Mouse (Mus musculus) olfactory bulb, adult 2 months (tissue): ENCODE measurements at regions not wholly inside any gene's neighbourhood (a gene's known extent, or its start where the extent isn't known, plus 50 kb on each side); places are given as distances from the start of the nearest gene placed in this dataset.

ENCODE experiments used
- H3K27ac ChIP-seq: fragments of 200-500 bp; 2 replicates; pipeline ENCODE4 v1.5.1; 2012; ENCODE audit warnings: low read depth, low read length; ENCODE audit not compliant: insufficient read depth
- H3K4me1 ChIP-seq: fragments of 200-500 bp; 2 replicates; pipeline ENCODE4 v1.6.1; 2012; ENCODE audit warnings: low read length; ENCODE audit not compliant: control insufficient read depth, insufficient read depth
- H3K4me3 ChIP-seq: fragments of 200-500 bp; 2 replicates; pipeline ENCODE4 v1.5.1; 2012; ENCODE audit warnings: mild to moderate bottlenecking, low read depth, low read length, moderate library complexity; ENCODE audit not compliant: insufficient read depth
- CTCF ChIP-seq: fragments of 200-500 bp; IDR thresholded peaks from 2 replicates; pipeline ENCODE4 v1.5.1; 2012; ENCODE audit warnings: low read depth, mild to moderate bottlenecking, low read length, moderate library complexity; ENCODE audit not compliant: insufficient read depth
- POLR2A ChIP-seq: fragments of 200-500 bp; IDR thresholded peaks from 2 replicates; pipeline ENCODE4 v1.6.1; 2012; ENCODE audit warnings: mild to moderate bottlenecking, low read depth, low read length, moderate library complexity; ENCODE audit not compliant: insufficient read depth
- WGBS: fragments of 180-500 bp; shearing (Covaris S2); methylation state at CpG from one replicate; pipeline ENCODE4 v1.1.7; 2018; 5-methylcytosine and 5-hydroxymethylcytosine counted together

DNA sequence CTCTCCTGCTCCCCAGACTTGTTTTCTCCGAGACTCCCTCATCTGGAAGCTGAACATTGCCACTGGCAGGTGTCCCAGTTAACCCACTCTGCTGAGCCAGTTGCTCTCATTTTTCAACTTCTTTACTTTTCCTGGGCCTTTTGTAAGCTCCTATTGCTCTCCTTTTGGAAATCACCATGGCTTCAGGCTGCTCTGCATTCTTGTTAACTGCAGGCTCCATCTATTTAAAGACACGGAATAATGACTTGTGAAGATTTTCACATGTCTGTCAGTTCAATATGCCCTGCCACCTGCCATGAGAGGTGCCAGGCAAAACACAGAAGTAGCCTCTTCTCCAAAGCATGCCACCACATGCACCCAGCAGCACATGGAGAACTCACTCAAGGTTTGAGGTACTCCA lies 1009.9 kb downstream of the Car8 start:
- 53% methylated on average over 2 of the region's 2 CpGs for WGBS
- TF ChIP-seq CTCF, result no peak
- no peak for TF ChIP-seq POLR2A
- no peak overlapping the region for H3K27ac ChIP-seq

GRCm38 (mm10) chr4:7222922-7223321 lies 1015.9 kb downstream of the Car8 start:
- WGBS, result 98% methylated on average over 3 of the region's 3 CpGs
- no peak for TF ChIP-seq POLR2A
- TF ChIP-seq CTCF, result no peak
- Histone ChIP-seq H3K4me3 (no peak overlapping the region), H3K27ac (no peak overlapping the region), H3K4me1 (no peaks in the 10 kb centered on the region)

More for the DNA sequence above, 1009.9 kb downstream of the Car8 start:
- H3K4me3 ChIP-seq, result no peak overlapping the region
- no peaks in the 10 kb centered on the region for H3K4me1 ChIP-seq

- H3K4me3 ChIP-seq, result no peak overlapping the region
- TF ChIP-seq CTCF (no peak), POLR2A (no peak)
- no peaks in the 10 kb centered on the region for H3K4me1 ChIP-seq
- no peak overlapping the region for H3K27ac ChIP-seq
These were observed 1018.4 kb downstream of the Car8 start for GRCm38 (mm10) chr4:7220426-7220825.

DNA sequence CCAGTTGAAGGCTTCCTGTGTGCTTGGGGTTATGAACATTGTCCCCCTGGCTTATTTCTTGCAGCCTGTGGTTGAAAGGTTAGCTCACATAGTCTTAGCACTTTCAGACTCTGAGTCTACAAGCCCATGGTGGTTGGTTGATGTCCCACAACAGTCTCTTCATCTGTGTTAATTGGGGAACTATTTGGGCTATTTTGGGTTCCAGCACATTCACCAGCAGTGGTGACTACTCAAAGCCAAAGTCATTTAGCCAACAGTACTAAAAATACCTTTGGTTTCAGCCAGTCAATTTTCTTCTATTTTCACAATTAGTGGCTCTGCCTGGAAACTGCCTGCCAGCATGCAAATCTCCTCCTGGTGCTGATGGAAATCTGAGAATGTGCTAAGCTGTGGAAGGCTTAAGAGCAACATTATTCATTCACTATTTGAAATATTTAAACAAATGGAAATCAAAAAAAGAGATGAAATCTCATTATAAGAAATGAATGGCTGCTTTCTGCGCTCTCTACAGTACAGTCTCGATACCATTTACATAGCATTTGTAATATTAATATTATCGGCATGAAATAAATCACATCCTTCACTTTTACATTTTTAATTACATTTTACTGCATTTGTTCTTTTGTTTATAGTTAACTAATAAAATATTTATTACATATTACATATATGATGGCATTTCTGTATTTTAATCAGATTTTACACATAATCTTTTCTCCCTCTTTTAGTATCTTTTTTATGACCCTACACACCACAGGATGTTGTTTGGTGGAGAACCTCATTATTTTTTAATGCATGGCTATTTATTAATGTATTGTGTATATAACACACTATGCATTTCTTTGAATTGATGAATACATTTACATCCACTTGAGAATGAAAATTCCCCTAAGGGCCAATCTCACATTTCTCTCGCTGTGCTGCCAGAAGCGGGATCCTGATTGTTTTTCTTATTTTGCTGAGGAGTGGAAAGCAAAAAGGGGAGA lies 1023.5 kb downstream of the Car8 start:
- Histone ChIP-seq H3K27ac (no peak overlapping the region), H3K4me1 (no peaks in the 10 kb centered on the region), H3K4me3 (no peak overlapping the region)
- TF ChIP-seq POLR2A (no peak), CTCF (no peak)
- WGBS, result 97% methylated on average over 5 of the region's 5 CpGs

DNA sequence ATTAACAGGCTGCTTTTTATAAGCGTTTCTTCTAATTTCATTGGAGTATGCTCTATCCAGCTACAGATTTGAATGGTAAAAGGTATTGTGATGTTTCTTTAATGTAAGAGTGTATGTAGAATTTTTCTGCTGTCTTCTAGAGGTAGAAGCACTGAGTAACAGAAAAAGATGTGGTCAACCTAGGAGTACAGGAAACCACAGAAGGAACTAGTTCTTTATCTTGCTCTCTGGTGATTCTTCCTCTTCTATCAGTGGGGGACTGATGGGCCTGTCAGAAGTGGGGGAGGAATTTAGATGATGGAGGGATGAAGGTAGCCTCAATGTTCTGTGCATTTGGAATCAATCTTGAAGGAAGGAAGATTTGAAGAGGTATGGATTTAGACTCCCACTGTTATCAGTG lies 1031.9 kb downstream of the Car8 start:
- WGBS, result 98% methylated on average over 1 of the region's 1 CpGs
- TF ChIP-seq CTCF (no peak), POLR2A (no peak)

GRCm38 (mm10) chr4:7201816-7202215 lies 1037.0 kb downstream of the Car8 start:
- WGBS, result 61% methylated on average over 2 of the region's 2 CpGs
- Histone ChIP-seq H3K27ac (no peak overlapping the region), H3K4me1 (no peaks in the 10 kb centered on the region), H3K4me3 (no peak overlapping the region)
- TF ChIP-seq POLR2A, result no peak
- no peak for TF ChIP-seq CTCF

More for the DNA sequence above, 1031.9 kb downstream of the Car8 start:
- Histone ChIP-seq H3K4me1 (no peaks in the 10 kb centered on the region), H3K27ac (no peak overlapping the region), H3K4me3 (no peak overlapping the region)

DNA sequence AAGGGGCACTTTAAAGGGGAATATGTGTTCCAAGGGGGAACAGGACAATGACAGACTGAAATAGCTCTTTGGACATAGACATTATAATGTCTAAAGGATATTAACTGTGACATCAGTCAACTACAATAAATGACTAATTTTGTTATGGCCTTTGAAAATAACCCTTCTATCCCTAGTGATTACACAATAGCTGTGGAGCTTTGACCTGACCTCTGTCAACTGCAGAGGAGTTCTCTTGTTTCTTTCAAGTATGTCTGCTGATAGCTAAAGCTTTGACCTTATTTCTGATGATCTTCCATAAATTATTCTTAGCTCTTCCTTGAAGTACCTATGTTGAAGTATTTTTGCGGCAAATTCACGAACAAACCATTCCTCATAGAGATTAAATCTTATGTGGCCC lies 1038.9 kb downstream of the Car8 start:
- WGBS, result 95% methylated on average over 2 of the region's 2 CpGs
- Histone ChIP-seq H3K27ac (no peak overlapping the region), H3K4me1 (no peaks in the 10 kb centered on the region), H3K4me3 (no peak overlapping the region)
- TF ChIP-seq POLR2A (no peak), CTCF (no peak)

- no peak overlapping the region for H3K27ac ChIP-seq
- 95% methylated on average over 2 of the region's 2 CpGs for WGBS
These were observed 1039.8 kb downstream of the Car8 start for GRCm38 (mm10) chr4:7199052-7199451.

GRCm38 (mm10) chr4:7196570-7196969 lies 1042.3 kb downstream of the Car8 start:
- WGBS, result 88% methylated on average over 3 of the region's 3 CpGs

More at GRCm38 (mm10) chr4:7199052-7199451, 1039.8 kb downstream of the Car8 start:
- Histone ChIP-seq H3K4me1 (no peaks in the 10 kb centered on the region), H3K4me3 (no peak overlapping the region)
- TF ChIP-seq CTCF, result no peak
- no peak for TF ChIP-seq POLR2A

More at GRCm38 (mm10) chr4:7196570-7196969, 1042.3 kb downstream of the Car8 start:
- TF ChIP-seq CTCF (no peak), POLR2A (no peak)
- Histone ChIP-seq H3K27ac (no peak overlapping the region), H3K4me3 (no peak overlapping the region), H3K4me1 (no peaks in the 10 kb centered on the region)
